Mouse (Mus musculus) CH12.LX (cell line): Measurements from ENCODE around the gene B230104I21Rik. TPM values are rescaled to one million over a fixed set of nuclear protein-coding genes. Genes with fewer than 3 reads are reported as not detected.

Source experiments
- DNase-seq: peaks from one replicate; pipeline ENCODE4 v3.0.0-alpha.2; 2013; ENCODE audit errors: extremely low read depth
- H3K27ac ChIP-seq: 2 replicates; pipeline ENCODE4 v1.5.1; 2012; ENCODE audit warnings: low read depth, mild to moderate bottlenecking, control low read depth, moderate library complexity; ENCODE audit not compliant: insufficient read depth
- H3K27me3 ChIP-seq: replicated peaks from 2 replicates; pipeline ENCODE3; 2012; ENCODE audit warnings: inconsistent platforms
- H3K36me3 ChIP-seq, 2 experiments: replicated peaks in 1 of 2; 2 replicates each; pipeline versions ENCODE3 to v1.6.1; 2012; ENCODE audit warnings: inconsistent platforms in 1 of 2, low read length in 1 of 2, mild to moderate bottlenecking in 1 of 2, mixed read lengths in 1 of 2, moderate library complexity in 1 of 2; ENCODE audit not compliant: control insufficient read depth in 1 of 2, insufficient read depth in 1 of 2
- H3K4me1 ChIP-seq, 2 experiments: 2 replicates each; pipeline ENCODE4 v1.6.1; 2012; ENCODE audit warnings: inconsistent platforms in 1 of 2, moderate library complexity in 1 of 2; ENCODE audit not compliant: insufficient read depth in 2 of 2, control insufficient read depth in 1 of 2
- H3K4me2 ChIP-seq: 2 replicates; pipeline ENCODE4 v1.6.1; 2012; ENCODE audit warnings: low read depth, mild to moderate bottlenecking, control low read depth; ENCODE audit not compliant: poor library complexity, insufficient read depth, severe bottlenecking
- H3K4me3 ChIP-seq, 3 experiments: fragments of 150-350 bp in 1 of 3; sonication (generic) in 1 of 3; replicated peaks in 1 of 3; 2 replicates each; pipeline versions ENCODE3 to v1.5.1; 2011 to 2012; ENCODE audit warnings: low read depth in 2 of 3, low read length in 2 of 3, mild to moderate bottlenecking in 2 of 3, moderate library complexity in 2 of 3, control low read depth in 1 of 3, improper control_type of control experiment in 1 of 3, inconsistent platforms in 1 of 3, mixed read lengths in 1 of 3; ENCODE audit not compliant: poor library complexity in 1 of 3
- H3K79me2 ChIP-seq: replicated peaks from 2 replicates; pipeline ENCODE4 v1.6.1; 2012; ENCODE audit warnings: mild to moderate bottlenecking, moderate library complexity; ENCODE audit not compliant: control insufficient read depth, poor library complexity, insufficient read depth, severe bottlenecking; ENCODE audit errors: extremely low read depth
- H3K9ac ChIP-seq: 2 replicates; pipeline ENCODE4 v1.6.1; 2012; ENCODE audit warnings: low read depth, mild to moderate bottlenecking, control low read depth, moderate library complexity; ENCODE audit not compliant: insufficient read depth
- H3K9me3 ChIP-seq: replicated peaks from 2 replicates; pipeline ENCODE3; 2012; ENCODE audit warnings: low read length, inconsistent platforms, mixed read lengths
- ELF1 ChIP-seq: IDR thresholded peaks from 2 replicates; pipeline ENCODE4 v1.6.1; 2014; ENCODE audit warnings: low read depth, mild to moderate bottlenecking, inconsistent platforms, low read length, improper control_type of control experiment
- ETS1 ChIP-seq: conservative IDR thresholded peaks from 2 replicates; pipeline ENCODE4 v1.6.1; 2012; ENCODE audit warnings: low read depth, mild to moderate bottlenecking, inconsistent platforms, low read length, improper control_type of control experiment, moderate library complexity
- GABPA ChIP-seq: IDR thresholded peaks from 2 replicates; pipeline ENCODE4 v1.6.1; 2012; ENCODE audit warnings: low read depth, low read length, improper control_type of control experiment, inconsistent platforms; ENCODE audit not compliant: insufficient replicate concordance
- HCFC1 ChIP-seq: IDR thresholded peaks from 2 replicates; pipeline ENCODE4 v1.6.1; 2012; ENCODE audit warnings: low read depth, mild to moderate bottlenecking, inconsistent platforms, low read length, improper control_type of control experiment
- MAZ ChIP-seq: IDR thresholded peaks from 2 replicates; pipeline ENCODE4 v1.6.1; 2012; ENCODE audit warnings: low read depth, mild to moderate bottlenecking, inconsistent platforms, low read length, improper control_type of control experiment, moderate library complexity
- MEF2A ChIP-seq: IDR thresholded peaks from 2 replicates; pipeline ENCODE4 v1.6.1; 2014; ENCODE audit warnings: low read depth, mild to moderate bottlenecking, inconsistent platforms, low read length, improper control_type of control experiment, borderline replicate concordance
- NELFE ChIP-seq: IDR thresholded peaks from 2 replicates; pipeline ENCODE4 v1.6.1; 2011; ENCODE audit warnings: low read depth, low read length, improper control_type of control experiment
- NRF1 ChIP-seq: IDR thresholded peaks from 2 replicates; pipeline ENCODE4 v1.6.1; 2014; ENCODE audit warnings: low read depth, mild to moderate bottlenecking, inconsistent platforms, low read length, improper control_type of control experiment, moderate library complexity
- POLR2AphosphoS2 ChIP-seq: IDR thresholded peaks from 2 replicates; pipeline ENCODE4 v1.6.1; 2011; ENCODE audit warnings: low read depth, low read length, improper control_type of control experiment
- SIN3A ChIP-seq: IDR thresholded peaks from 2 replicates; pipeline ENCODE4 v1.6.1; 2012; ENCODE audit warnings: low read length, improper control_type of control experiment, inconsistent platforms
- USF1 ChIP-seq: IDR thresholded peaks from 2 replicates; pipeline ENCODE4 v1.6.1; 2014; ENCODE audit warnings: low read depth, mild to moderate bottlenecking, inconsistent platforms, low read length, improper control_type of control experiment
- USF2 ChIP-seq: conservative IDR thresholded peaks from 2 replicates; pipeline ENCODE4 v1.6.1; 2011; ENCODE audit warnings: low read depth, low read length, improper control_type of control experiment
- ZMIZ1 ChIP-seq: IDR thresholded peaks from 2 replicates; pipeline ENCODE4 v1.6.1; 2012; ENCODE audit warnings: low read depth, mild to moderate bottlenecking, inconsistent platforms, low read length, improper control_type of control experiment
- dilution Hi-C: fragments of 300-500 bp; cut with MboI; formaldehyde crosslinking; loops from 2 replicates; pipeline ENCODE4 v1.14.3; 2020; ENCODE audit warnings: low sequenced_read_pairs; ENCODE audit not compliant: extremely low pct_unique_long_range_greater_than_20kb, extremely low pct_ligation_motif_present
- in situ Hi-C: fragments of 300-500 bp; cut with MboI; formaldehyde crosslinking; loops from 3 replicates; pipeline ENCODE4 v1.14.3; 2019; ENCODE audit warnings: low sequenced_read_pairs, low pct_ligation_motif_present, low pct_unique_long_range_greater_than_20kb, mixed read lengths
- polyA plus RNA-seq: library from polyadenylated mRNA; unstranded; fragments of >175 nt; gene quantifications from 2 replicates; pipeline ENCODE4 v1.2.1, GENCODE M21; 2012; ENCODE audit warnings: low read depth; ENCODE audit not compliant: insufficient read length
- total RNA-seq, 2 experiments: library from RNA; depleted of rRNA; stranded (reverse); fragments of 300-350 nt in 1 of 2; fragments of >200 nt in 1 of 2; gene quantifications; 2 replicates each; pipeline ENCODE4 v1.2.3; 2012 to 2014

B230104I21Rik gene
- total and polyA plus RNA-seq, 3 experiments: not detected

DNA sequence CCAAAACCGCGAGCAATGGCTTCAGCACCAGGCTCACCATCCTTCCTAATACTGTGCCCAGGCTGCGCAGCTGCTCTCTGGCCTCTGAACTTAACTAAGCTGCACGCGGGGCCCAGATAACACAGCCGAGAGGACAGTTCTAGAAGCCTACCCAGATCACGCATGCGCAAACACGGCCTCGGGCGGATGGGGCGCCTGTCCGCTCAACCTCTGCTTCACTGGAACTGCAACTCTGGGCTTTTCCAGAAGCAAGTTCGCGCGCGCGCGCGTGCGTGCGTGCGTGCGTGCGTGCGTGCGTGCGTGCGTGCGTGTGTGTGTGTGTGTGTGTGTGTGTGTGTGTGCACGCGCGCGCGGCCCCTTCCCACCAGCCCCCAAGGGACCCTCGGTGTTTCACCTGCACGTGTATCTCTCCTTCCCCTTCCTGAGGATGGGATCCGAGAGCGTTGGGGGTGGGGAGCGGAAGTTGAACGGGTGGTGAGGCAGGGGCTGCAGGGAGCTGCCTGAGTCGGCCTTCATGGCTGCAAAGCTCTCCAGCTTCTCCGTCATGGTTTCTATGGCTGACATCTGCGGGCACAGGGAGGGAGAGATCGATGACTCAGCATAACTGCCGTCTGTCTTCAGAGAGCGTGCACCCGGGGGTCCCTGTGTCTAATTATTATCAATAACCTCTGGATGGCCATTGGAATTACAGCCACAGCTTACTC, 1.1 kb upstream of the B230104I21Rik start:
- Histone ChIP-seq H3K9ac (no peak overlapping the region), H3K27me3 (no peaks in the 10 kb centered on the region), H3K4me3 (no peak overlapping the region), H3K4me2 (no peak overlapping the region), H3K9me3 (peaks cover 97% of the 10 kb centered on the region), H3K79me2 (no peaks in the 10 kb centered on the region), H3K27ac (no peak overlapping the region), H3K36me3 (no peaks in the 10 kb centered on the region), H3K4me1 (no peaks in the 10 kb centered on the region)
- DNase-seq: no peak
- TF ChIP-seq SIN3A (no peak), ELF1 (no peak), NELFE (no peak), USF2 (no peak)
- in situ Hi-C loops: no loop called here
- dilution Hi-C loops: no loop called here

DNA sequence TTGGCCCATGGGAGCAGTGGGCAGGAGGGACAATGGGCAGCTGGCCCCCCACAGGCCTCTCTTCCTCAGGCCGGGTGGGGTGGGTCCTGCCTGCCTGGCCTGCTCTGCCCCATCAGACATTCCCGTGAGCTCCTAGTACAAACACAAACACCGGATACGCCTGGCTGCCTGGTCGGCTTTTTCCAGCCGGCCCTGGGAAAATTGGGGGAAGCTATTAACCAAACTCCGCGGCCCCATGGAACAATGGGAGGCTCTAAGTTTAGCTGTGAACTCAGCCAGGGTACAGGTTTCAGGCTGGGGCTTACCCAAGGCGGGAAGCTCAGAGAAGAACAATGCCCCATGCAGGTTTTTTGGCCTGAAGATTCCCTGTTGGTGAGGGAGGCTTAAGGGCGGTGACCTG, 723 bp downstream of the B230104I21Rik start:
- no peaks in the 10 kb centered on the region for H3K4me1 ChIP-seq
- H3K9ac ChIP-seq: no peak overlapping the region
- no peaks in the 10 kb centered on the region for H3K27me3 ChIP-seq
- H3K4me2 ChIP-seq: no peak overlapping the region
- H3K36me3 ChIP-seq: no peaks in the 10 kb centered on the region
- TF ChIP-seq MEF2A (no peak), HCFC1 (no peak), POLR2AphosphoS2 (no peak), ETS1 (no peak), MAZ (no peak), NRF1 (no peak), GABPA (no peak), ZMIZ1 (no peak), USF1 (no peak)
- dilution Hi-C loops: no loop called here
- no peak overlapping the region for H3K4me3 ChIP-seq
- in situ Hi-C loops: no loop called here
- H3K27ac ChIP-seq: no peak overlapping the region
- H3K79me2 ChIP-seq: no peaks in the 10 kb centered on the region
- DNase-seq: no peak
- peaks cover 97% of the 10 kb centered on the region for H3K9me3 ChIP-seq
